Mouse (Mus musculus) mature B cell (primary cell): ENCODE results near the gene Ncoa1.
"Not testable (repeated sequence)": the region's sequence is repeated elsewhere in the genome, so short reads cannot be mapped to it uniquely, and the experiment has no call there.

ENCODE experiments used
- in situ Hi-C: fragments of 300-500 bp; cut with MboI; formaldehyde crosslinking; loops from 2 replicates; pipeline ENCODE4 v1.14.3; 2019

The Ncoa1 gene

GRCm38 (mm10) chr12:4476291-4476831 lies 621 bp downstream of the Ncoa1 start:
- in situ Hi-C loops, result no loop called here

GRCm38 (mm10) chr12:4475251-4475993 lies 1.6 kb downstream of the Ncoa1 start:
- in situ Hi-C loops, result no loop called here

- in situ Hi-C loops, result no loop called here
These were observed 7.9 kb downstream of the Ncoa1 start for GRCm38 (mm10) chr12:4469115-4469514.

- in situ Hi-C loops, result no loop called here
These were observed 13.3 kb downstream of the Ncoa1 start for GRCm38 (mm10) chr12:4463701-4464100.

GRCm38 (mm10) chr12:4462420-4462819 lies 14.6 kb downstream of the Ncoa1 start:
- in situ Hi-C loops, result no loop called here

GRCm38 (mm10) chr12:4460990-4461389 lies 16.0 kb downstream of the Ncoa1 start:
- in situ Hi-C loops, result no loop called here

GRCm38 (mm10) chr12:4454956-4455565 lies 21.9 kb downstream of the Ncoa1 start:
- in situ Hi-C loops, result no loop called here

GRCm38 (mm10) chr12:4454248-4454647 lies 22.7 kb downstream of the Ncoa1 start:
- in situ Hi-C loops, result no loop called here

GRCm38 (mm10) chr12:4452233-4452632 lies 24.7 kb downstream of the Ncoa1 start:
- in situ Hi-C loops, result no loop called here

GRCm38 (mm10) chr12:4450485-4450884 lies 26.5 kb downstream of the Ncoa1 start:
- in situ Hi-C loops, result not testable (repeated sequence)

- in situ Hi-C loops, result no loop called here
These were observed 28.8 kb downstream of the Ncoa1 start for GRCm38 (mm10) chr12:4448076-4448589.

GRCm38 (mm10) chr12:4444946-4445345 lies 32.0 kb downstream of the Ncoa1 start:
- in situ Hi-C loops, result no loop called here

- in situ Hi-C loops, result no loop called here
These were observed 35.5 kb downstream of the Ncoa1 start for GRCm38 (mm10) chr12:4441451-4441850.

GRCm38 (mm10) chr12:4436198-4436597 lies 40.8 kb downstream of the Ncoa1 start:
- in situ Hi-C loops, result no loop called here

- in situ Hi-C loops, result no loop called here
These were observed 43.4 kb downstream of the Ncoa1 start for GRCm38 (mm10) chr12:4433549-4433948.

- in situ Hi-C loops, result no loop called here
These were observed 45.0 kb downstream of the Ncoa1 start for GRCm38 (mm10) chr12:4431978-4432377.

GRCm38 (mm10) chr12:4430061-4430825 lies 46.7 kb downstream of the Ncoa1 start:
- in situ Hi-C loops, result no loop called here

GRCm38 (mm10) chr12:4418824-4419223 lies 58.2 kb downstream of the Ncoa1 start:
- in situ Hi-C loops, result no loop called here

GRCm38 (mm10) chr12:4417626-4418263 lies 59.2 kb downstream of the Ncoa1 start:
- in situ Hi-C loops, result no loop called here

- in situ Hi-C loops, result no loop called here
These were observed 69.9 kb downstream of the Ncoa1 start for GRCm38 (mm10) chr12:4407085-4407484.

GRCm38 (mm10) chr12:4406155-4406554 lies 70.8 kb downstream of the Ncoa1 start:
- in situ Hi-C loops, result no loop called here

- in situ Hi-C loops, result no loop called here
These were observed 73.8 kb downstream of the Ncoa1 start for GRCm38 (mm10) chr12:4403206-4403605.
